Mouse (Mus musculus): ENCODE data around the gene Txndc12.

Gene Txndc12

GRCm38 (mm10) chr4:108833828-108834114, 630 bp upstream of the Txndc12 start:
- DNase-seq (ENCODE audit: low read depth, low spot score) = no peak
- Histone ChIP-seq H3K27me3 (ENCODE audit: control insufficient read depth, insufficient read depth, low read length, poor library complexity, severe bottlenecking) (no peaks in the 10 kb centered on the region), H3K36me3 (ENCODE audit: control insufficient read depth, insufficient read depth, low read length, poor library complexity, severe bottlenecking) (no peaks in the 10 kb centered on the region)

GRCm38 (mm10) chr4:108834971-108835311, 540 bp downstream of the Txndc12 start:
- Histone ChIP-seq H3K27me3 (ENCODE audit: control insufficient read depth, insufficient read depth, low read length, poor library complexity, severe bottlenecking) (no peaks in the 10 kb centered on the region), H3K36me3 (ENCODE audit: control insufficient read depth, insufficient read depth, low read length, poor library complexity, severe bottlenecking) (no peaks in the 10 kb centered on the region)
- DNase-seq (ENCODE audit: low read depth, low spot score) = peak; percentile 9

GRCm38 (mm10) chr4:108835496-108835895, 1.1 kb downstream of the Txndc12 start:
- H3K36me3 ChIP-seq (ENCODE audit: control insufficient read depth, insufficient read depth, low read length, poor library complexity, severe bottlenecking) = no peaks in the 10 kb centered on the region
- no peaks in the 10 kb centered on the region for H3K27me3 ChIP-seq (ENCODE audit: control insufficient read depth, insufficient read depth, low read length, poor library complexity, severe bottlenecking)
- DNase-seq (ENCODE audit: low read depth, low spot score) = peak; percentile 36

GRCm38 (mm10) chr4:108838031-108838430, 3.6 kb downstream of the Txndc12 start:
- Histone ChIP-seq H3K27me3 (ENCODE audit: control insufficient read depth, insufficient read depth, low read length, poor library complexity, severe bottlenecking) (no peaks in the 10 kb centered on the region), H3K36me3 (ENCODE audit: control insufficient read depth, insufficient read depth, low read length, poor library complexity, severe bottlenecking) (no peaks in the 10 kb centered on the region)
- no peak for DNase-seq (ENCODE audit: low read depth, low spot score)

- no peaks in the 10 kb centered on the region for H3K36me3 ChIP-seq (ENCODE audit: control insufficient read depth, insufficient read depth, low read length, poor library complexity, severe bottlenecking)
- no peaks in the 10 kb centered on the region for H3K27me3 ChIP-seq (ENCODE audit: control insufficient read depth, insufficient read depth, low read length, poor library complexity, severe bottlenecking)
- DNase-seq (ENCODE audit: low read depth, low spot score) = no peak
These were observed 7.6 kb downstream of the Txndc12 start for GRCm38 (mm10) chr4:108841920-108842578.

GRCm38 (mm10) chr4:108843336-108843735, 8.9 kb downstream of the Txndc12 start:
- no peak for DNase-seq (ENCODE audit: low read depth, low spot score)
- H3K36me3 ChIP-seq (ENCODE audit: control insufficient read depth, insufficient read depth, low read length, poor library complexity, severe bottlenecking) = no peaks in the 10 kb centered on the region

GRCm38 (mm10) chr4:108845824-108846569, 11.6 kb downstream of the Txndc12 start:
- Histone ChIP-seq H3K27me3 (ENCODE audit: control insufficient read depth, insufficient read depth, low read length, poor library complexity, severe bottlenecking) (no peaks in the 10 kb centered on the region), H3K36me3 (ENCODE audit: control insufficient read depth, insufficient read depth, low read length, poor library complexity, severe bottlenecking) (no peaks in the 10 kb centered on the region)
- no peak for DNase-seq (ENCODE audit: low read depth, low spot score)

More at GRCm38 (mm10) chr4:108843336-108843735, 8.9 kb downstream of the Txndc12 start:
- no peaks in the 10 kb centered on the region for H3K27me3 ChIP-seq (ENCODE audit: control insufficient read depth, insufficient read depth, low read length, poor library complexity, severe bottlenecking)

GRCm38 (mm10) chr4:108847715-108848504, 13.5 kb downstream of the Txndc12 start, which contains the start of gene Kti12:
Gene Kti12, plus strand, starts transcription at chr4:108847785.
- H3K36me3 ChIP-seq (ENCODE audit: control insufficient read depth, insufficient read depth, low read length, poor library complexity, severe bottlenecking) = no peaks in the 10 kb centered on the region
- DNase-seq (ENCODE audit: low read depth, low spot score) = peak; percentile 77

GRCm38 (mm10) chr4:108848505-108848848, 14.1 kb downstream of the Txndc12 start, which contains the start of gene A730015C16Rik:
Gene A730015C16Rik, minus strand, starts transcription at chr4:108848619.
- no peak for DNase-seq (ENCODE audit: low read depth, low spot score)
- Histone ChIP-seq H3K36me3 (ENCODE audit: control insufficient read depth, insufficient read depth, low read length, poor library complexity, severe bottlenecking) (no peaks in the 10 kb centered on the region), H3K27me3 (ENCODE audit: control insufficient read depth, insufficient read depth, low read length, poor library complexity, severe bottlenecking) (no peaks in the 10 kb centered on the region)

More at GRCm38 (mm10) chr4:108847715-108848504, 13.5 kb downstream of the Txndc12 start, which contains the start of gene Kti12:
- H3K27me3 ChIP-seq (ENCODE audit: control insufficient read depth, insufficient read depth, low read length, poor library complexity, severe bottlenecking) = no peaks in the 10 kb centered on the region

GRCm38 (mm10) chr4:108866806-108867205, 32.4 kb downstream of the Txndc12 start:
- DNase-seq (ENCODE audit: low read depth, low spot score) = no peak
- Histone ChIP-seq H3K27me3 (ENCODE audit: control insufficient read depth, insufficient read depth, low read length, poor library complexity, severe bottlenecking) (no peaks in the 10 kb centered on the region), H3K36me3 (ENCODE audit: control insufficient read depth, insufficient read depth, low read length, poor library complexity, severe bottlenecking) (peaks cover 2% of the 10 kb centered on the region; the same call in 1 of the 2 replicates)

GRCm38 (mm10) chr4:108869730-108870374, 35.5 kb downstream of the Txndc12 start:
- DNase-seq (ENCODE audit: low read depth, low spot score) = peak; percentile 87
- Histone ChIP-seq H3K36me3 (ENCODE audit: control insufficient read depth, insufficient read depth, low read length, poor library complexity, severe bottlenecking) (no peaks in the 10 kb centered on the region), H3K27me3 (ENCODE audit: control insufficient read depth, insufficient read depth, low read length, poor library complexity, severe bottlenecking) (no peaks in the 10 kb centered on the region)

GRCm38 (mm10) chr4:108873746-108874145, 39.3 kb downstream of the Txndc12 start:
- no peaks in the 10 kb centered on the region for H3K36me3 ChIP-seq (ENCODE audit: control insufficient read depth, insufficient read depth, low read length, poor library complexity, severe bottlenecking)
- no peak for DNase-seq (ENCODE audit: low read depth, low spot score)
- no peaks in the 10 kb centered on the region for H3K27me3 ChIP-seq (ENCODE audit: control insufficient read depth, insufficient read depth, low read length, poor library complexity, severe bottlenecking)

GRCm38 (mm10) chr4:108877901-108878300, 43.5 kb downstream of the Txndc12 start:
- no peaks in the 10 kb centered on the region for H3K36me3 ChIP-seq (ENCODE audit: control insufficient read depth, insufficient read depth, low read length, poor library complexity, severe bottlenecking)
- DNase-seq (ENCODE audit: low read depth, low spot score) = no peak
- no peaks in the 10 kb centered on the region for H3K27me3 ChIP-seq (ENCODE audit: control insufficient read depth, insufficient read depth, low read length, poor library complexity, severe bottlenecking)

- no peaks in the 10 kb centered on the region for H3K36me3 ChIP-seq (ENCODE audit: control insufficient read depth, insufficient read depth, low read length, poor library complexity, severe bottlenecking)
- DNase-seq (ENCODE audit: low read depth, low spot score) = peak; percentile 58
- H3K27me3 ChIP-seq (ENCODE audit: control insufficient read depth, insufficient read depth, low read length, poor library complexity, severe bottlenecking) = no peaks in the 10 kb centered on the region
These were observed 44.8 kb downstream of the Txndc12 start, which contains the start of gene Rab3b for GRCm38 (mm10) chr4:108878963-108879822. Gene Rab3b, plus strand, starts transcription at chr4:108879063.

All from splenic B cell, adult 2 months (primary cell).